Mouse (Mus musculus): ENCODE data around the gene Dusp9. TPM values are rescaled to one million over a fixed set of nuclear protein-coding genes. Genes with fewer than 3 reads are reported as not detected.

The Dusp9 gene
- polyA plus RNA-seq (2016; fragmentation: Nextera tagmentation; extraction: Ambion mirVana), result 5.2 and 6.4 TPM in 2 replicates

GRCm38 (mm10) chrX:73639255-73639675, at the start of gene Dusp9:
Gene Dusp9 (plus strand): TSS chrX:73639419.
- 25% methylated on average over 28 of the region's 28 CpGs for WGBS
- Histone ChIP-seq H3K4me1 (no peaks in the 10 kb centered on the region), H3K27ac (no peak within 1 kb of the TSS), H3K9ac (no peak within 1 kb of the TSS), H3K36me3 (no peaks in the 10 kb centered on the region), H3K4me2 (replicated peaks) (peak within 1 kb of the TSS; percentile 58), H3K9me3 (no peaks in the 10 kb centered on the region), H3K27me3 (replicated peaks) (peaks cover 63% of the 10 kb centered on the region), H3K4me3 (peak within 1 kb of the TSS; percentile 22)
- peak; percentile 72 for ATAC-seq (ENCODE audit: low FRiP score, low read depth)

GRCm38 (mm10) chrX:73593212-73593611, 46.0 kb upstream of the Dusp9 start:
- Histone ChIP-seq H3K27me3 (replicated peaks) (no peaks in the 10 kb centered on the region), H3K27ac (no peak overlapping the region), H3K4me1 (no peaks in the 10 kb centered on the region), H3K9me3 (no peaks in the 10 kb centered on the region), H3K36me3 (no peaks in the 10 kb centered on the region), H3K9ac (no peak overlapping the region), H3K4me3 (no peak overlapping the region), H3K4me2 (replicated peaks) (no peak overlapping the region)
- ATAC-seq (ENCODE audit: low FRiP score, low read depth), result no peak
- WGBS, result 32% methylated on average over 6 of the region's 6 CpGs

- 44% methylated on average over 12 of the region's 12 CpGs for WGBS
- no peaks in the 10 kb centered on the region for H3K4me1 ChIP-seq
- no peak overlapping the region for H3K4me2 ChIP-seq (replicated peaks)
- H3K36me3 ChIP-seq, result no peaks in the 10 kb centered on the region
- no peak for ATAC-seq (ENCODE audit: low FRiP score, low read depth)
- H3K9me3 ChIP-seq, result no peaks in the 10 kb centered on the region
- H3K9ac ChIP-seq, result no peak overlapping the region
- H3K27ac ChIP-seq, result no peak overlapping the region
- no peaks in the 10 kb centered on the region for H3K27me3 ChIP-seq (replicated peaks)
- H3K4me3 ChIP-seq, result no peak overlapping the region
Observed at GRCm38 (mm10) chrX:73594451-73595121, 44.6 kb upstream of the Dusp9 start.

GRCm38 (mm10) chrX:73595297-73595938, 43.8 kb upstream of the Dusp9 start:
- Histone ChIP-seq H3K27me3 (replicated peaks) (no peaks in the 10 kb centered on the region), H3K36me3 (no peaks in the 10 kb centered on the region), H3K4me1 (no peaks in the 10 kb centered on the region), H3K9me3 (no peaks in the 10 kb centered on the region), H3K27ac (no peak overlapping the region), H3K4me3 (no peak overlapping the region), H3K4me2 (replicated peaks) (no peak overlapping the region), H3K9ac (no peak overlapping the region)
- no peak for ATAC-seq (ENCODE audit: low FRiP score, low read depth)
- WGBS, result 70% methylated on average over 4 of the region's 4 CpGs

GRCm38 (mm10) chrX:73601456-73601855, 37.8 kb upstream of the Dusp9 start:
- Histone ChIP-seq H3K4me3 (no peak overlapping the region), H3K27me3 (replicated peaks) (no peaks in the 10 kb centered on the region), H3K4me2 (replicated peaks) (no peak overlapping the region), H3K27ac (no peak overlapping the region), H3K9me3 (no peaks in the 10 kb centered on the region), H3K36me3 (no peaks in the 10 kb centered on the region), H3K4me1 (no peaks in the 10 kb centered on the region), H3K9ac (no peak overlapping the region)
- 75% methylated on average over 1 of the region's 1 CpGs for WGBS
- ATAC-seq (ENCODE audit: low FRiP score, low read depth), result no peak

GRCm38 (mm10) chrX:73613665-73614064, 25.6 kb upstream of the Dusp9 start:
- ATAC-seq (ENCODE audit: low FRiP score, low read depth), result no peak
- H3K27me3 ChIP-seq (replicated peaks), result no peaks in the 10 kb centered on the region
- H3K4me1 ChIP-seq, result no peaks in the 10 kb centered on the region
- 70% methylated on average over 4 of the region's 4 CpGs for WGBS
- H3K9me3 ChIP-seq, result no peaks in the 10 kb centered on the region
- no peak overlapping the region for H3K9ac ChIP-seq
- H3K36me3 ChIP-seq, result no peaks in the 10 kb centered on the region
- no peak overlapping the region for H3K4me3 ChIP-seq
- no peak overlapping the region for H3K27ac ChIP-seq
- no peak overlapping the region for H3K4me2 ChIP-seq (replicated peaks)

GRCm38 (mm10) chrX:73615876-73616275, 23.3 kb upstream of the Dusp9 start:
- Histone ChIP-seq H3K4me1 (no peaks in the 10 kb centered on the region), H3K9me3 (no peaks in the 10 kb centered on the region), H3K27me3 (replicated peaks) (no peaks in the 10 kb centered on the region), H3K36me3 (no peaks in the 10 kb centered on the region), H3K27ac (no peak overlapping the region), H3K4me3 (no peak overlapping the region), H3K4me2 (replicated peaks) (no peak overlapping the region), H3K9ac (no peak overlapping the region)
- no peak for ATAC-seq (ENCODE audit: low FRiP score, low read depth)
- 87% methylated on average over 1 of the region's 1 CpGs for WGBS

GRCm38 (mm10) chrX:73619401-73619800, 19.8 kb upstream of the Dusp9 start:
- H3K9ac ChIP-seq, result no peak overlapping the region
- no peaks in the 10 kb centered on the region for H3K36me3 ChIP-seq
- no peak for ATAC-seq (ENCODE audit: low FRiP score, low read depth)
- no peaks in the 10 kb centered on the region for H3K9me3 ChIP-seq
- no peaks in the 10 kb centered on the region for H3K27me3 ChIP-seq (replicated peaks)
- H3K4me2 ChIP-seq (replicated peaks), result no peak overlapping the region
- H3K4me1 ChIP-seq, result no peaks in the 10 kb centered on the region
- H3K27ac ChIP-seq, result no peak overlapping the region
- no peak overlapping the region for H3K4me3 ChIP-seq

- no peak for ATAC-seq (ENCODE audit: low FRiP score, low read depth)
- WGBS, result 95% methylated on average over 2 of the region's 2 CpGs
- Histone ChIP-seq H3K4me3 (no peak overlapping the region), H3K4me1 (no peaks in the 10 kb centered on the region), H3K9ac (no peak overlapping the region), H3K9me3 (no peaks in the 10 kb centered on the region), H3K27me3 (replicated peaks) (no peaks in the 10 kb centered on the region), H3K36me3 (no peaks in the 10 kb centered on the region), H3K4me2 (replicated peaks) (no peak overlapping the region), H3K27ac (no peak overlapping the region)
Observed at GRCm38 (mm10) chrX:73619890-73620289, 19.3 kb upstream of the Dusp9 start.

- no peak overlapping the region for H3K4me3 ChIP-seq
- H3K27me3 ChIP-seq (replicated peaks), result no peaks in the 10 kb centered on the region
- H3K27ac ChIP-seq, result no peak overlapping the region
- no peaks in the 10 kb centered on the region for H3K9me3 ChIP-seq
- ATAC-seq (ENCODE audit: low FRiP score, low read depth), result no peak
- no peak overlapping the region for H3K4me2 ChIP-seq (replicated peaks)
- no peaks in the 10 kb centered on the region for H3K36me3 ChIP-seq
- no peak overlapping the region for H3K9ac ChIP-seq
- H3K4me1 ChIP-seq, result no peaks in the 10 kb centered on the region
Observed at GRCm38 (mm10) chrX:73626981-73627380, 12.2 kb upstream of the Dusp9 start.

- H3K4me3 ChIP-seq, result no peak overlapping the region
- H3K27me3 ChIP-seq (replicated peaks), result peaks cover 51% of the 10 kb centered on the region
- ATAC-seq (ENCODE audit: low FRiP score, low read depth), result no peak
- H3K27ac ChIP-seq, result no peak overlapping the region
- no peaks in the 10 kb centered on the region for H3K36me3 ChIP-seq
- H3K9ac ChIP-seq, result no peak overlapping the region
- peak overlapping the region; percentile 35 for H3K4me2 ChIP-seq (replicated peaks)
- H3K4me1 ChIP-seq, result no peaks in the 10 kb centered on the region
- no peaks in the 10 kb centered on the region for H3K9me3 ChIP-seq
- WGBS, result 19% methylated on average over 16 of the region's 19 CpGs
Observed at GRCm38 (mm10) chrX:73635425-73635824, 3.8 kb upstream of the Dusp9 start.

GRCm38 (mm10) chrX:73637415-73637814, 1.8 kb upstream of the Dusp9 start:
- no peak overlapping the region for H3K27ac ChIP-seq
- H3K4me2 ChIP-seq (replicated peaks), result peak overlapping the region; percentile 57
- H3K36me3 ChIP-seq, result no peaks in the 10 kb centered on the region
- no peak for ATAC-seq (ENCODE audit: low FRiP score, low read depth)
- 16% methylated on average over 18 of the region's 19 CpGs for WGBS
- peaks cover 63% of the 10 kb centered on the region for H3K27me3 ChIP-seq (replicated peaks)
- no peak overlapping the region for H3K9ac ChIP-seq
- H3K9me3 ChIP-seq, result no peaks in the 10 kb centered on the region
- no peaks in the 10 kb centered on the region for H3K4me1 ChIP-seq
- H3K4me3 ChIP-seq, result peak overlapping the region; percentile 21
